Mouse (Mus musculus) midbrain, embryonic 13.5 days (tissue): ENCODE data around the gene Scpep1. TPM values are rescaled to one million over a fixed set of nuclear protein-coding genes. Genes with fewer than 3 reads are reported as not detected.
A peak's percentile ranks its signal among the peaks of the same experiment; 100 is the strongest.
"Not testable (repeated sequence)": the region's sequence is repeated elsewhere in the genome, so short reads cannot be mapped to it uniquely, and the experiment has no call there.

Experiments
- ATAC-seq: fragments of 200-750 bp; cut with Nextera tagmentation; 2 replicates; pipeline ENCODE4 v1.8.0; 2017; ENCODE audit warnings: mild to moderate bottlenecking, moderate TSS enrichment, moderate library complexity
- H3K27ac ChIP-seq: fragments of 300-500 bp; sonication (generic); 2 replicates; pipeline ENCODE4 v1.5.1; 2015; ENCODE audit warnings: inconsistent platforms, mild to moderate bottlenecking, moderate library complexity
- H3K27me3 ChIP-seq: fragments of 300-500 bp; sonication (generic); 2 replicates; pipeline ENCODE4 v1.6.1; 2015; ENCODE audit warnings: mild to moderate bottlenecking, inconsistent platforms
- H3K36me3 ChIP-seq: fragments of 300-500 bp; sonication (generic); 2 replicates; pipeline ENCODE4 v1.6.1; 2015; ENCODE audit warnings: mild to moderate bottlenecking, inconsistent platforms
- H3K4me1 ChIP-seq: fragments of 300-500 bp; sonication (generic); replicated peaks from 2 replicates; pipeline ENCODE4 v1.6.1; 2015; ENCODE audit warnings: inconsistent platforms
- H3K4me2 ChIP-seq: fragments of 300-500 bp; sonication (generic); replicated peaks from 2 replicates; pipeline ENCODE4 v1.6.1; 2015; ENCODE audit warnings: moderate library complexity, mild to moderate bottlenecking, inconsistent platforms
- H3K4me3 ChIP-seq: fragments of 300-500 bp; sonication (generic); replicated peaks from 2 replicates; pipeline ENCODE4 v1.5.1; 2015; ENCODE audit warnings: mild to moderate bottlenecking, inconsistent platforms
- H3K9ac ChIP-seq: fragments of 300-500 bp; sonication (generic); replicated peaks from 2 replicates; pipeline ENCODE4 v1.6.1; 2015; ENCODE audit warnings: mild to moderate bottlenecking, inconsistent platforms
- H3K9me3 ChIP-seq: fragments of 300-500 bp; sonication (generic); 2 replicates; pipeline ENCODE4 v1.6.1; 2016; ENCODE audit warnings: mild to moderate bottlenecking, inconsistent platforms
- WGBS: fragments of 180-500 bp; shearing (Covaris S2); methylation state at CpG from one replicate; pipeline ENCODE4 v1.1.7; 2015; 5-methylcytosine and 5-hydroxymethylcytosine counted together
- polyA plus RNA-seq: library from polyadenylated mRNA; unstranded; fragments of >200 nt; fragmentation: Nextera tagmentation; extraction: Ambion mirVana; gene quantifications from 2 replicates; pipeline ENCODE4 v1.2.1, GENCODE M21; 2015

The Scpep1 gene
- polyA plus RNA-seq, 1 experiment from 2014 or later: 27.8 TPM

- no peak overlapping the region for H3K4me2 ChIP-seq
- ATAC-seq: no peak
These were observed 52.5 kb downstream of the Scpep1 start for GRCm38 (mm10) chr11:88902762-88903161.

DNA sequence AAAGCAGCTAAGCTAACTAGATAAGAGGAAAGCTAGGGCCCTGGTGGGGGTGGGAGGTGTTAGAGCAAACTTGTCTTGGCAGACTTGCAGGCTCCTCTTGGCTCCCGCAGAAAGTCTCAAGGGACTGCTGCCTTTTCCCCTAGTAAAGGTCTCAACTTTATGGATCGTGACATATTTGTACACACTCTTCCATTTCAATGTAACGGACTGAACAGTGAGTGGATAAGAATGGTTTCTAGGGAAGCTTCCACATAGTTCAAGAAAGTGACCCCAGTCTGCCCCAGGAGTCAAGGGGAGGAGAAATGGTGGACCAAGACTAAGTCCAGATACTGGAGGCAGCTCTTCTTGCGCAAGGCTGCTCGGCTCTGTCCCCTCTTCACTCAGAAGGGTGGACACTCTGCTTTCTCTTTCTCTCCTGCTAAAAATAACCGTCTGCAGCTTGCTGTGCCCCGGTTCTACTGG lies 53.9 kb downstream of the Scpep1 start:
- Histone ChIP-seq H3K4me1 (no peaks in the 10 kb centered on the region), H3K36me3 (no peaks in the 10 kb centered on the region), H3K9me3 (no peaks in the 10 kb centered on the region), H3K27ac (no peak overlapping the region), H3K9ac (no peak overlapping the region), H3K4me2 (no peak overlapping the region), H3K4me3 (no peak overlapping the region), H3K27me3 (peaks cover 11% of the 10 kb centered on the region; the same call in 1 of the 2 replicates)
- ATAC-seq: no peak
- WGBS: 86% methylated on average over 7 of the region's 7 CpGs

More at GRCm38 (mm10) chr11:88902762-88903161, 52.5 kb downstream of the Scpep1 start:
- Histone ChIP-seq H3K27ac (no peak overlapping the region), H3K36me3 (no peaks in the 10 kb centered on the region), H3K9ac (no peak overlapping the region), H3K4me1 (no peaks in the 10 kb centered on the region), H3K4me3 (no peak overlapping the region), H3K9me3 (no peaks in the 10 kb centered on the region), H3K27me3 (peaks cover 4% of the 10 kb centered on the region; the same call in 1 of the 2 replicates)
- WGBS: 94% methylated on average over 6 of the region's 6 CpGs

GRCm38 (mm10) chr11:88899561-88899960 lies 55.7 kb downstream of the Scpep1 start:
- Histone ChIP-seq H3K36me3 (no peaks in the 10 kb centered on the region), H3K9ac (no peak overlapping the region), H3K27ac (no peak overlapping the region), H3K4me1 (no peaks in the 10 kb centered on the region), H3K4me2 (no peak overlapping the region), H3K9me3 (no peaks in the 10 kb centered on the region), H3K27me3 (peaks cover 11% of the 10 kb centered on the region; the same call in 1 of the 2 replicates), H3K4me3 (no peak overlapping the region)
- ATAC-seq: no peak
- WGBS: 92% methylated on average over 6 of the region's 6 CpGs

DNA sequence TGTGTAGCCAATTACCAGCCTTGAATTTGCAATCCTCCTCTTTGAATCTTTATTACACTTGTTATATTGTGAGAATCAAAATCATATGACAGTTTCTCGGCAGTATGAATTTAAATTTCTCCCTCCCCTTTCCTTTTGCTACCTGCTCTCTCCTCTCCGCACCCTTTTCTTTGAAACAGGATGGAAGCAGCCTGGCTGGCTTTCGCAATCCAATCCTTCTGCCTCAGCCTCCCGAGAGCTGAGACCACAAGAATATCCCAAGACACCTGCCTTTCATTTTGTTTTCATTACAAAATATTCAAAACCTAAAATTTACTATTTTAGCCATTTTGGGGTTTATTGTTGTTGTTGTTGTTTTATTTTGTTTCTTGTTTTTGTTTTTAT lies 56.9 kb downstream of the Scpep1 start:
- 79% methylated on average over 4 of the region's 4 CpGs for WGBS
- no peak for ATAC-seq
- Histone ChIP-seq H3K36me3 (no peaks in the 10 kb centered on the region), H3K9me3 (no peaks in the 10 kb centered on the region), H3K9ac (no peak overlapping the region), H3K4me3 (no peak overlapping the region), H3K4me1 (no peaks in the 10 kb centered on the region), H3K27me3 (peaks cover 11% of the 10 kb centered on the region; the same call in 1 of the 2 replicates), H3K27ac (no peak overlapping the region), H3K4me2 (no peak overlapping the region)

DNA sequence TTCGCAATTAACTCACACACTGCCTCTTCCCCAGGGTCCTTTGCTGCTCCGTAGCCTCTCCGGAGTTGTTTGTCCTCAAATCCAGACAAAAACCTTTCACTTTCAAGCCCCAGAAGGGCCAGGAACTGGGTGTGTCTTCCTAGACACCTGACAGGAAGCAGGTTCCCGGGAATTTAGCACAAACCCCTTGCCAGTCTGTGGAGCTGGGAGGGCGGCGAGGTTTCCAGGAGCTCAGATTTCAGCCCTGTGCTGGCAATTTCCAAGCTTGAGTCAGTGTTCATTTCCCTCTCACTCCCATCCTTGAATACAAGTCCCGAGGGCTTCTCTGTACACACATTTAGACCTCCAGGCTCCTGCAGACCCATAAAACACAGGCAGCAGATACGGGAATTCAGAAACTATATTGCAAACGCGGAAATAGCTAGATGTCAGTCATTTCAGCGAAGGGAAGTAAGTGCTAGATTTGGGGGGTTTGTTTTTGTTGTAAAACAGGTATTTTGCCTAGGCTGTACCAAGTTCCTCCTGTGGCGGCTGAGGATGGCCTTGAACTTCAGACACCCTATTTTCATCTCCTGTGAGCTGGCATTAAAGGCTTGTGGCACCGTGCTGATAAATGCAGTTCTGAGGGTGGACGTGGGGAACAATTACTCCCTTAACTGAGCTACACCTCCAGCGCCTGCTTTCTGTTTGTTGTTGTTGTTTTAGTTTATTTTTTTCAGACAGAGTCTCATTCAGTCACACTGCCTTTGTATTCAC lies 57.5 kb downstream of the Scpep1 start:
- Histone ChIP-seq H3K4me1 (no peaks in the 10 kb centered on the region), H3K9me3 (no peaks in the 10 kb centered on the region), H3K27me3 (peaks cover 11% of the 10 kb centered on the region; the same call in 1 of the 2 replicates), H3K36me3 (no peaks in the 10 kb centered on the region), H3K9ac (no peak overlapping the region), H3K4me3 (no peak overlapping the region), H3K27ac (no peak overlapping the region), H3K4me2 (no peak overlapping the region)
- no peak for ATAC-seq
- 58% methylated on average over 15 of the region's 15 CpGs for WGBS

- H3K9me3 ChIP-seq, H3K36me3 ChIP-seq, ATAC-seq, H3K4me1 ChIP-seq, H3K27ac ChIP-seq, H3K9ac ChIP-seq: not testable (repeated sequence)
- peak overlapping the region; percentile 25 for H3K4me3 ChIP-seq
- 44% methylated on average over 25 of the region's 39 CpGs for WGBS
- H3K27me3 ChIP-seq: peaks cover 11% of the 10 kb centered on the region; the same call in 1 of the 2 replicates
- peak overlapping the region; percentile 34 for H3K4me2 ChIP-seq
These were observed 59.4 kb downstream of the Scpep1 start for GRCm38 (mm10) chr11:88895800-88896232.

- not testable (repeated sequence) for H3K4me3 ChIP-seq, H3K4me2 ChIP-seq, H3K9ac ChIP-seq, ATAC-seq, H3K27ac ChIP-seq, H3K36me3 ChIP-seq, H3K9me3 ChIP-seq, H3K4me1 ChIP-seq
- WGBS: 70% methylated on average over 11 of the region's 20 CpGs
- peaks cover 11% of the 10 kb centered on the region; the same call in 1 of the 2 replicates for H3K27me3 ChIP-seq
These were observed 60.0 kb downstream of the Scpep1 start for GRCm38 (mm10) chr11:88895235-88895634.

DNA sequence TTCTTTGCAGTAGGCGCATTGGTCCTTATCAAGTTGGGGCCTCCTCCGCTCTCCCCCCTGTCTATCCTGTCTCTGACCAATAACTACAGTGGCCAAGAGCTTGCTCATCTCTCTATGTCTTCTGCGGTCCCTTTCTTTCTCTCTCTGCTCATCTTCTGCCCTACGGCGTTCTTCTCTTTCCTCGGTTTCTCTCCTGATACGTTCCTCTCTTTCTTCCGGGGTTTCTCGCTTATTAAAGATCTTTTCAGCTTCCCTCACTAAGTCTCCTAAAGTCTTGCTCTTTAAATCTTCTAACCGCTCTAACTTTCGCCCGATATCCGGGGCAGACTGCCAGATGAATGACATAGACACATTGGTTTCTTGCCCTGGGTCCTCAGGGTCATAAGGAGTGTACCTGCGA lies 61.0 kb downstream of the Scpep1 start:
- H3K36me3 ChIP-seq, H3K9ac ChIP-seq, H3K4me1 ChIP-seq, H3K4me2 ChIP-seq, H3K27ac ChIP-seq, ATAC-seq, H3K4me3 ChIP-seq, H3K9me3 ChIP-seq: not testable (repeated sequence)
- WGBS: 95% methylated on average over 8 of the region's 14 CpGs
- peaks cover 11% of the 10 kb centered on the region; the same call in 1 of the 2 replicates for H3K27me3 ChIP-seq

GRCm38 (mm10) chr11:88893501-88893900 lies 61.8 kb downstream of the Scpep1 start:
- not testable (repeated sequence) for H3K4me1 ChIP-seq, H3K4me3 ChIP-seq, ATAC-seq, H3K4me2 ChIP-seq, H3K9ac ChIP-seq, H3K9me3 ChIP-seq, H3K27ac ChIP-seq, H3K36me3 ChIP-seq
- no CpG with 5 or more reads among the region's 8 CpGs for WGBS
- peaks cover 11% of the 10 kb centered on the region; the same call in 1 of the 2 replicates for H3K27me3 ChIP-seq

- not testable (repeated sequence) for H3K9ac ChIP-seq, H3K4me2 ChIP-seq, ATAC-seq, H3K4me3 ChIP-seq, H3K27me3 ChIP-seq, H3K4me1 ChIP-seq, H3K36me3 ChIP-seq, H3K27ac ChIP-seq, H3K9me3 ChIP-seq
- WGBS: 98% methylated on average over 23 of the region's 24 CpGs
These were observed 62.5 kb downstream of the Scpep1 start for GRCm38 (mm10) chr11:88892789-88893188.

DNA sequence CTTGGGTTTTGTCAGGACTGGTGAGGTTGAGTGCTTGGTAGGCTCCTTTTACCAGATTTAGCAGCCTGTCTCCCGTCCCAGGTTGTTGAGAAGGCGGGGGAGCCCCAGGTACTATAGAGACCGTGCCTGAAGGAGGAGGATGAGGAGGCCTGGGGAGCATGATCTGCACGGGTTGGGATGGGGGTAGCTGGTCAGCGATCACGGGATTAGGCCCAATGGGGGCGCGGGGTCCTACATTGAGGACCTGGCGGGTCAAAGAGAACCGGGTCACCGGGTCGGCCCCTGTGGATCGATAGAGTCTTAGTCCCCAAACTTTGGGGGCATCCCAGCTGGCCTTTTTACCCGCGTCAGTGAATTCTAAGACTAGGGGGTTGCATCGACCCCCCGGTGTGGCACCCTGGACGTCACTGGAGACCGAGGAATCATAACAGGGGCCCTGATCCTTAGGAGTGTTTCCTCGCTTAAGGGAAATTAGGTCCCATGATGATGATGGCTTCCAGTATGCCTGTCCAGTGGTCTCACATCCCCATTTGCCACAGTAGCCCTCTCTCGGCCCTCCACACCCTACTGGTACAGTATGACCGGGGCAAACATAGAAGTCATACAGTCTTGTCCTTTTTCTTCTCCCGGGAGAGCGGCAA lies 63.2 kb downstream of the Scpep1 start:
- H3K9me3 ChIP-seq, H3K4me1 ChIP-seq, ATAC-seq, H3K27me3 ChIP-seq, H3K36me3 ChIP-seq, H3K27ac ChIP-seq, H3K4me3 ChIP-seq, H3K4me2 ChIP-seq, H3K9ac ChIP-seq: not testable (repeated sequence)
- WGBS: 96% methylated on average over 17 of the region's 24 CpGs

GRCm38 (mm10) chr11:88891446-88891845 lies 63.8 kb downstream of the Scpep1 start:
- H3K27me3 ChIP-seq, H3K4me2 ChIP-seq, H3K4me1 ChIP-seq, H3K27ac ChIP-seq, H3K9me3 ChIP-seq, H3K9ac ChIP-seq, H3K36me3 ChIP-seq, H3K4me3 ChIP-seq, ATAC-seq: not testable (repeated sequence)
- 98% methylated on average over 9 of the region's 12 CpGs for WGBS
